Mouse (Mus musculus) B cell, adult 67 days (primary cell): ENCODE data around the gene Unc45b. TPM values are rescaled to one million over a fixed set of nuclear protein-coding genes. Genes with fewer than 3 reads are reported as not detected.

Experiments used
- total RNA-seq, 2 experiments: library from RNA; stranded (reverse); gene quantifications; 4 replicates each; pipeline ENCODE4 v1.2.4; 2023

The Unc45b gene
- not detected for total RNA-seq

DNA sequence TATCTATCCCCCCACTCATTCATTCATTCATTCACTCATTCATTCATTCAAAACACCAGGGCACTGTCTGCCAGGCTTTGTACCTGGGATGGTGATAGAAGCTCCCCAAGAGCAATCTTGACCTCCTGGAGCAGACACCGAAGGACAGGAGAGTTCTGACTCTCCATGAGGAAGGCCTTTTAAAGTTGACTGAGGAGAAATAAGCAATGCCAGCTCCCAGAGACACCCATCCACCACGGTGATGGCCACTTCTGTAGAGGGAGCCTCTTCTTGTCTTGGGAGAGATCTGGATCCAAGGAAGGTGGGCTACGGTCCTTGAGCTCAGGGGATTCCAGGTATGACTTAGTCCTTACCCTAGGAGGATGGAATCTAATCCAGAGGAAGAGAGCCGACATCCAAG is at the start of gene Unc45b:
TSS of gene Unc45b (plus strand) at position 301 of the 400 bp plus-strand sequence.

DNA sequence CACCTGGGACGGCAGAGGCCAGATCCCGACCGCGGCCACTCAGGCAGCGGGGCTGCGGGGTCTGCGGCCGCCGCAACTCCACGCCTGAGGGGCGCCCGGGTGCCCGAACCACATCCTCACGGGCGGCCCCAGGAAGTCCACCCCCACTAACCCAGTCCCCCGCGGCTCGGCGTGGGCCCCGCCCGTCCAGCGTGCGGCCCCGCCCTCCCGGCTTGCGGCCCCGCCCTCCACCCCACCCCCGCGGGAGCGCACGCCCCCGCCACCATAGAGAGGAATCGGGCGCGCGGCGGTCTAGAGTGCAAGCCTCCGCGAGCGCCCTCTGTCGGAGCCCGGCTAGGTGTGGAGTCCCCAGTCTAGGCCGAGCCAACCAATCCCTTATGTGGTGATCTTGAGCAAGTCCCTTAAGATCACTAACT is 39.3 kb upstream of the Unc45b start, which contains the start of gene Rffl:
TSS of gene Rffl (minus strand) at position 180 of the 416 bp plus-strand sequence.

DNA sequence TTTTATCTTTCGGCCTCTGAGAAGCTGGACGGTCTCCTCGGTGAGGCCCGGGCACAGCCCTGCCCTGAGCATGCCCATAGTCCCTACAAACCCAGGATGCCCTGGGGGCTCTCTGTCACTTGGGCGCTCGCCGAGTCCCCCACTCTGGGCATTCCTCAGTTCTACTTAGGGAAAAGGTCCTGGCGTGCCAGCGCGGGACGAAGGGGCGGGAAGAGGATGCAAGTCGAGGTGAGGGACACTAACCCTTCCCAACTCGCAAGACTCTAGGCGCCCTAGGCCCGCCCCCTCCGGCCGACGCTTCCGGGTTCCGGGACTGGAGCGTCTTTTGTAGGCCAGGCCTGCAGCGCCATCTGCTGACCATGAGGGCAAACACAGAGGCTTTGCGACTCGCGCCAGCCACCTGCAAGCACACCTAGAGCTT is 20.0 kb upstream of the Unc45b start, which contains the start of gene Rad51d:
TSS of gene Rad51d (minus strand) at position 273 of the 421 bp plus-strand sequence.

DNA sequence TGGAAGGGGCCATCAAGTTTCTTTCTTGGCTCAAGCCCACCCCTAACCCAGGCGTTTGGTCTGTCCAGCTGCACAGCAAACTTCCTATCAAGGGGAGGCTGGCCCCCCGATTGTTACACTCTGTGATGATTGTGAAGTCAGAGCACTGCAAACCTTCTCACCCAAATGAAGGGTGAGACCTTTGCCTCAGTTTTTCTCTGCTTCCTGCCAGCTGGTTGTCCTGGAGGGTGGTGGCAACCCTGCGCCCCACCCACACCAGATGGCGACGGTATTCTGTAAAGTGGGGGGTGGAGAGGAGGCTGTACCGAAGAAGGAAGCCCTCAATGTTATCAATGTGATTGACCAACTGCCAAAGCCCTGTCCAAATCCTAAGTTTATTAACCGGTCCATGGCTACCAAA is 18.4 kb upstream of the Unc45b start, which contains the start of gene Fndc8:
TSS of gene Fndc8 (plus strand) at position 189 of the 400 bp plus-strand sequence.

DNA sequence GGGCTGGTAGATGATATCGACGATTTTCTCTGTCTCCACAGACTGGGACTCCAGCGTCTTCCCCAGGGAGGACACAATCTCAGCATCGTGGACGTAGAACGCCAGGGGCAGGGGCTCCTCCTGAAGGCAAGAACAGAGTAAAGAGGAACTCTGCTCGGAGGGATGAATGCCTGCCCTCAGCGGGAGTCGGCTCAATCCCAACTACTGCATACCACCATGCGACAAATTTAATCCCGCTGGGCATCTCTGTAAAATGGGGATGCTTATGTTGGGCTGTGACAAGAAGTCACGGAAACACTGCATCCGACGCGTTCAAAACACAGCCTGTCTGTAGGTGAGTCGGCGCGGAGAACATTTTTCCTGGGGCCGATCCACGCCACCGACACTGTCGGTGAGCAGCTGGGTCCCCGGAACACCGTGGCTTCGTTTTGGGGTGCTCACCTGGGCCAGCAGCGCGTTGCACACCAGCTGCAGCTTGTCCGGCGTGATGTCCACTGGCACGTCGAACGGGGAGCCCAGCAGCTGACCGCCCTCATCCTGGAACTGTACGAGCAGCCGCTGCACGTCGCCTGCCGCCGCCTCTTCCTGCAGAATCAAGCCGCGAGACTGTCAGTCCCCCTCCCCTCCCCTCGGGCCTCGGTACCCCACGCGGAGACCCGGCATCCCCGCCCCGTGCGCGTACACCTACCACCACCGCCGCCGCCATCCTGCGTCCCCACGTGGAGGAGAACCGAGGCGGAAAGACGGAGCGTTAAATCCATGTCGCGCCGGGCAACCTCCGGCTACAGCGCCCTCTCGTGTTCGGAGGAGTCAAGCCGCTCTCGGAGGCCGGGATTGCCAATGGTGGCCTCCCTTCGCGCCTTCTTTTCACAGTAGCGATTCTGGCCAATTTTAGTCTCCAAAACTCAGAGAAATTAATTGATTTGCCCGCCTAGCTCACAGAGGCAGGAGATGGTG is 2.4 kb upstream of the Unc45b start, which contains the start of gene Nle1:
TSS of gene Nle1 (minus strand) at position 761 of the 957 bp plus-strand sequence.

DNA sequence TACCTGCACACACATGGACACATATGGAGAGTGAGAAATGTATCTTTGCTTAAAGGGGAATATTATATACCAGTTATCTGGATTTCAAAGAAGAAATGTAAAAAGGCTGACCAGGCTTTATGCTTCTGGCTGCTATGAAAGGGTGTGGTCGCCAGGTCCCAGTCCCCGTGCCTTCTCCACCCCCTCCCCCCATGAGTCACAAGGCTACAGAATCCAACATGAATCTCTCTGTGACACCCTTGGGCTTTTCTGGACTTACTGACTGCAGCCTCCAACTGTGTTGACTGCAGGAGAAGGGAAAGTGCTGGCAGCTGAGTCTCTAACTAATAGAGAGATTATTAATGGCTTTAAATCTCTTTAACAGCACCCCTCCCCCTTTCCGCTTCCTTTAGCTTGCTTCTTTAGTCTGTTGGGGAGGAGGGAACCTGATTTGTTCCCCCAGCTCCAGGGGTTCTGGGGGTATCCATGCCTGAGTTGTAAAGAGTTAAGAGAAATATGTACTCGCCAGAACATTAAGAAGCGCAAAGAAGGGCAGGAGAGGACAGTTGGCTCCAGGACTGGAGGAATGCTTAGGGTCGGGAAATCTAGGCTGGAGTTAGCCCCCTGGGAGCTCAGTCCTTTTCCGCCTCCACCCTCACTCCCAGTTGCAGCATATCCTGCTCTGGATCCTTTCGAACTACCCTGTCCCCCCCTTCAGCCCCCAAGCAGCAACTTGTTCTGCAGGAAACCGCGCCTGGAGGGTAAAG is 40.6 kb downstream of the Unc45b start, which contains the start of gene Slfn5:
TSS of gene Slfn5 (plus strand) at position 614 of the 746 bp plus-strand sequence.

DNA sequence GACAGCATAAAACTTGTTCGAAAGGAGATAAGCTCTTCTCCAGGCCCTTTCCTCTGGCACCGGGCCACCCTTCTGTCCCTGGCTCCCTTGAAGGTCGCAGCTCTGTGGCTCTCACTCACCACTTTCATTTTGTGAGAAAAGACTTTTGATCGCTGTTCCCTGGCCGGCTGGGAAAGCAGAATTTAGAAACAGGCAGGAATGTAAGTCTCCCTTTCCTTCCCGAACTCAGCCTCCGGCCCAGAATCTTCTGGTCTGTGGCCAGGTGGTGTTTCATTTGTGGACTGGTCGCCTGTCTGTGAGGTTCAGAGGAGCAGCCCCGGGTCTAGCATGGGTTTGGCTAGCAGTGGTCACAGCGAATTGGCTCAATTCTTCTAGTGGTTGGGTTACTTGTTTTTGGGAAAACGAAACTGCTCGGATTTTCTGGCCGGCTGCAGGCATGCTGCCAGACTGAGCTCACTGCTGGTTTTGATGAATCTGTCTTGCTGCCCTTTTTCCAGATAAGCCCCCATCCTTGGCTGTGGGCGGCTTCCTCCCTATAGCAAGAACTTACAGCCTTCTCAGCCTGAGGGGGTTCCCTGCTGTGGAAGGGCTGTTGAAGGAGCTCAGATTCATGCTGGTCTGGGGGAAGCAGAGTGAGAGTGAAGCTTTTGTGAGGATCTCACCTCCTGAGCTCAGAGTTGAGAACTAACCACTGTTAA is 81.3 kb downstream of the Unc45b start, which contains the start of gene Slfn9:
TSS of gene Slfn9 (minus strand) at position 362 of the 698 bp plus-strand sequence.

Other genes with a start within 250 kb of the Unc45b start
- gene Cct6b, start 146.2 kb upstream of the Unc45b start, total RNA-seq, result under 1 TPM; 0.30 to 0.78 TPM
- gene Zfp830, start 146.2 kb upstream of the Unc45b start, total RNA-seq, result 10 to 100 TPM; 37.0 to 44.1 TPM
- 10 to 100 TPM; 29.8 to 35.5 TPM for gene Lig3, start 129.4 kb upstream of the Unc45b start, total RNA-seq
- 10 to 100 TPM; 24.2 to 24.5 TPM for gene Rffl, start 39.3 kb upstream of the Unc45b start, total RNA-seq
- 10 to 100 TPM; 26.0 to 28.6 TPM for gene Rad51d, start 19.9 kb upstream of the Unc45b start, total RNA-seq
- gene Fndc8, start 18.4 kb upstream of the Unc45b start, total RNA-seq, result not detected
- gene Nle1, start 2.1 kb upstream of the Unc45b start, total RNA-seq, result 10 to 100 TPM; 64.0 to 79.8 TPM
- gene Slfn5, start 40.8 kb downstream of the Unc45b start, total RNA-seq, result 10 to 100 TPM; 15.7 to 28.6 TPM
- gene Slfn9, start 81.3 kb downstream of the Unc45b start, total RNA-seq, result 10 to 100 TPM; 18.8 to 32.2 TPM
- 10 to 100 TPM; 42.6 to 59.3 TPM for gene Slfn8, start 110.3 kb downstream of the Unc45b start, total RNA-seq
- gene Slfn2, start 154.6 kb downstream of the Unc45b start, total RNA-seq, result 100 to 1,000 TPM; 130 to 144 TPM
- 1 to 10 TPM in 1 of 2 experiments, under 1 TPM in 1; 0.98 to 1.1 TPM for gene Slfn1, start 206.3 kb downstream of the Unc45b start, total RNA-seq